Mouse (Mus musculus): ENCODE results near the gene Bbs9.

DNA sequence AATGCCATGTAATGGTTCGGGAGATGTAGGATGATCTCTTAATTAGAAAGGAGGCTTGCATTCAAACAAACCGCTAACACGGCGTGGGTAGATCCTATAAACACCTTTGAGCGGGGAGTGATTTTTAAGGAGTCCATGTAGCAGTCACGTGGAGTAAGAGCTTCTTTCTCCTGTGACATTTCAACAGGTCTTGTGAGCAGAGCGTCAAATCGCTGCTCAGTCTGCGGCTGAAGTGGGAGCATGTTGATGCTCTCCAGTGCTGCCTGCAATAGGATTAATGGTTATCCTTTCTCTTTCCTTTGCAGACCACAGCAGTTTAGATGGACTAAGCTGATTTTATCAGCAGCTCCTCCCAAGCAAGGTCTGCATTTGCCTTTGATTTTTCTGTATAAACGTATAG, 750 bp downstream of the Bbs9 start:
- TF ChIP-seq POLR2A (IDR thresholded peaks at IDR 0.05; ENCODE audit: borderline replicate concordance, extremely low read depth, low read depth, low read length) (no peak), CTCF (IDR thresholded peaks at IDR 0.05; ENCODE audit: insufficient read depth, low read length) (no peak)
